Mouse (Mus musculus): ENCODE measurements around the gene Yipf7. TPM values are rescaled to one million over a fixed set of nuclear protein-coding genes. Genes with fewer than 3 reads are reported as not detected.

Gene Yipf7
- polyA plus RNA-seq, 1 experiment from 2014 or later: 0.34 TPM

DNA sequence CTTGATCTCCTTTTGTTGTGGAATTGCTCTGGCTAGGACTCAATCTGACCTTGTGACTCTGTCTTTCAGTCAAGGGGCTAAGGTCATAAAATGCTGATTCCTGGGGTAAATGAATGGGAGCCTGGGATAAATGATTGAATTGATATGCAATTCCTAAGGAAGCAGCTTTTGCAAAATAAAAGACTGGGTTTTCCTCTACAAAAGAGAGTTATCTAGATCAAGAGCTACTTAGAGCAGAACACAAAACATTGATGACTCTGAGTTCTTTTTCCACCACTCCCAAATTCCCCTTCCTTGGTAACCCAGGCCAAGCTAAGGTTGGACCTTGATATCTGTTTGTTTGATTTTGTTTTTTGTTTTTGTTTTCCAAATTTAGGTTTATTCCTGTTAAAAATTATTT is 53.4 kb downstream of the Yipf7 start:
- ATAC-seq (ENCODE audit: low FRiP score, low read depth): no peak
- no peaks in the 10 kb centered on the region for H3K27me3 ChIP-seq
- H3K27ac ChIP-seq (replicated peaks): no peak overlapping the region
- no peak overlapping the region for H3K4me3 ChIP-seq
- no peaks in the 10 kb centered on the region for H3K36me3 ChIP-seq
- H3K4me1 ChIP-seq: no peaks in the 10 kb centered on the region
- no peak overlapping the region for H3K9ac ChIP-seq (replicated peaks)
- no peaks in the 10 kb centered on the region for H3K9me3 ChIP-seq
- H3K4me2 ChIP-seq (replicated peaks): no peak overlapping the region

DNA sequence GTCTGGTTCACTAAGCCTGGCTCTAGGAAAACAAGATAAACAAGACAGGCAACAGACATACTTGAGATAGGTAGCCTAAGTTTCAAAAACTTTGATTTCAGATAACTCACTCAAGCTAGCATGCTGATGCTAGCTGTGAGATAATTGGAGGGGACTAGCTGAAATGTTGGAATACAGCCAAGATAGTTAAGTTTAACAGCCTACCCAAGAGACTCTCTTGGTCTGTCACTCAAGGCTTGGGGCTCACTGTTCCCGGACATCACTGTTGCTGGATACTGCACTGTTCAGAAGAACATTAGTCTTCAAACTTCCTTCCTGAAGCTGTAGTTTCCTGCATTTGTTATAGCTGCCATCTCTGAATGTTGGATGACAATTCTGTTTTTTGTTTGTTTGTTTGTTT is 74.9 kb downstream of the Yipf7 start:
- H3K36me3 ChIP-seq: no peaks in the 10 kb centered on the region
- no peak overlapping the region for H3K4me2 ChIP-seq (replicated peaks)
- no peak for ATAC-seq (ENCODE audit: low FRiP score, low read depth)
- no peaks in the 10 kb centered on the region for H3K4me1 ChIP-seq
- no peak overlapping the region for H3K9ac ChIP-seq (replicated peaks)
- H3K9me3 ChIP-seq: no peaks in the 10 kb centered on the region
- no peak overlapping the region for H3K4me3 ChIP-seq
- H3K27ac ChIP-seq (replicated peaks): no peak overlapping the region
- 71% methylated on average over 1 of the region's 1 CpGs for WGBS
- H3K27me3 ChIP-seq: no peaks in the 10 kb centered on the region

Other genes starting within 250 kb of the Yipf7 start
- 4.9 and 5.7 TPM in 2 replicates for gene Kctd8, start 201.0 kb downstream of the Yipf7 start, polyA plus RNA-seq (2016; fragmentation: Nextera tagmentation; extraction: Ambion mirVana)
- 64.1 and 65.7 TPM in 2 replicates for gene Guf1, start 14.3 kb upstream of the Yipf7 start, polyA plus RNA-seq (2016; fragmentation: Nextera tagmentation; extraction: Ambion mirVana)
- 25.6 and 29.2 TPM in 2 replicates for gene Gnpda2, start 49.7 kb upstream of the Yipf7 start, polyA plus RNA-seq (2016; fragmentation: Nextera tagmentation; extraction: Ambion mirVana)